Mouse (Mus musculus): ENCODE data around the gene C7.

DNA sequence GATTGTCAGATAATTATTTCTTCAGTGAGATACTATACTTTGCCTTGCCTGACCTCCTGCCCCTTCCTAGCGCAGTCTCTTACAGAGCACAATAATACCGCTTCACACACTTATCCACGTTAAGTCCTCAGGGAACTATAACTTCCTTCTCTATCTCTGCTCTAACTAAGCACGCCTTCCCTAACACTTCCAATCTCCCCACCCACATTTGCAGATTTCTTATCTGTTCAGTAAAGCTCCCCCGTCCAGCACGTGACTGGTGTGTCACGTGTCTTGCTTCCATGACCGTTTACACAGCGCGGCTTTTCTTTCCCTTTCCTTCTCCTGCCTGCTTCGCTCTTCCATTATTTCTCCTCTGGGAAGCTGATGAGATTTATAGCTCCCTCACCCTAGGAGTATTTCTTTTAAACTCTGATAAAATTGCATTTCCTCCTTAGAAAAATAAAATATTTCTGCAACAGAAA is 53.9 kb downstream of the C7 start:
- no peak for TF ChIP-seq CTCF (IDR thresholded peaks at IDR 0.05; ENCODE audit: extremely low read depth, insufficient read length, insufficient replicate concordance, low read depth, low read length)
- no peak for TF ChIP-seq POLR2A (IDR thresholded peaks at IDR 0.05; ENCODE audit: low read depth, low read length)
